Mouse (Mus musculus): Measurements from ENCODE around the gene Drd1. TPM values are rescaled to one million over a fixed set of nuclear protein-coding genes. Genes with fewer than 3 reads are reported as not detected.

The Drd1 gene
- polyA plus RNA-seq, 1 experiment from 2014 or later, result 1.7 TPM

DNA sequence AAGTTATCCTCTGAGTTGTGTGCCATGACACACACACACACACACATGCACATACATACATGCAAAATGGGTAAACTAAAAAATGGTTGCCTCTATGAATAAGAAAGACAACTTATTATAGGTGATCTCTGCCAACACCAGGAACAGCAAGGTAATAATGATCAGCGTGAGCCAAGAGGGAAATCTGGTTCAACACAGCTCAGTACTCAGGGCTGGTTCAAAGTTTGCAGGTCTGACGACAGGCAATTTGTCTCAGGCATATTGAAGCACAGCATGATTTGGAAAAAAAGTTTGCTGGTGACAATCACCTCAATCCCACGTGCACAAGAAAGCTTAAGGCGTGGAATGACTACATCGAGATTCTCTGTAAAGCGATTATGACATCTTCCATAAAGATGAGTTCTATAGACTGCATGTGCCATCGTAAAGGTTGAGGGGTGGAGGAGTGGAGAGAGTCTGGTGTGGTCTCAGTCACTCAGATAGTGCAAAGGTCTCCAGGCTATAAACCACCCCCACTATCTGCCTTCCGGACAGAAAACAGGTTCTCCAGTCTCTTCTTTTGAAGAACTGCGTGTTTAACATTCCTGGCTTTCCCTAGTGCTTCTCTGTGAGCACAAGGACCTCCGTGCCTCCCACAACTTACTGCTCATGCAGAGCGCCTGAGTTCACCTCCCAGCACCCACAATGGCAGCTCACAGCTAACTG, 22.1 kb upstream of the Drd1 start:
- ATAC-seq (ENCODE audit: low FRiP score, low TSS enrichment), result no peak
- no peak overlapping the region for H3K27ac ChIP-seq (replicated peaks; ENCODE audit: low read depth, low read length)
- 88% methylated on average over 11 of the region's 11 CpGs for WGBS

GRCm38 (mm10) chr13:54076762-54077460, 21.4 kb upstream of the Drd1 start:
- H3K4me2 ChIP-seq (ENCODE audit: low read length), result no peak overlapping the region
- H3K36me3 ChIP-seq (ENCODE audit: control insufficient read depth, insufficient read depth, low read length), result no peaks in the 10 kb centered on the region
- H3K27me3 ChIP-seq (ENCODE audit: control insufficient read depth, insufficient read depth, low read length), result no peaks in the 10 kb centered on the region
- H3K9me3 ChIP-seq (ENCODE audit: control insufficient read depth, low read length), result no peaks in the 10 kb centered on the region
- ATAC-seq (ENCODE audit: low FRiP score, low TSS enrichment), result no peak
- H3K9ac ChIP-seq (replicated peaks; ENCODE audit: low read length), result no peak overlapping the region
- DNase-seq, result no peak
- no peak overlapping the region for H3K4me3 ChIP-seq (replicated peaks; ENCODE audit: low read depth, low read length)
- H3K4me1 ChIP-seq (ENCODE audit: control insufficient read depth, insufficient read depth, low read length), result peaks cover 8% of the 10 kb centered on the region
- H3K27ac ChIP-seq (replicated peaks; ENCODE audit: low read depth, low read length), result no peak overlapping the region
- WGBS, result 89% methylated on average over 11 of the region's 11 CpGs

More for the DNA sequence above, 22.1 kb upstream of the Drd1 start:
- no peak for DNase-seq
- no peak overlapping the region for H3K4me2 ChIP-seq (ENCODE audit: low read length)
- H3K36me3 ChIP-seq (ENCODE audit: control insufficient read depth, insufficient read depth, low read length), result no peaks in the 10 kb centered on the region
- H3K4me1 ChIP-seq (ENCODE audit: control insufficient read depth, insufficient read depth, low read length), result peaks cover 7% of the 10 kb centered on the region
- H3K27me3 ChIP-seq (ENCODE audit: control insufficient read depth, insufficient read depth, low read length), result no peaks in the 10 kb centered on the region
- H3K9ac ChIP-seq (replicated peaks; ENCODE audit: low read length), result no peak overlapping the region
- no peak overlapping the region for H3K4me3 ChIP-seq (replicated peaks; ENCODE audit: low read depth, low read length)
- H3K9me3 ChIP-seq (ENCODE audit: control insufficient read depth, low read length), result no peaks in the 10 kb centered on the region

DNA sequence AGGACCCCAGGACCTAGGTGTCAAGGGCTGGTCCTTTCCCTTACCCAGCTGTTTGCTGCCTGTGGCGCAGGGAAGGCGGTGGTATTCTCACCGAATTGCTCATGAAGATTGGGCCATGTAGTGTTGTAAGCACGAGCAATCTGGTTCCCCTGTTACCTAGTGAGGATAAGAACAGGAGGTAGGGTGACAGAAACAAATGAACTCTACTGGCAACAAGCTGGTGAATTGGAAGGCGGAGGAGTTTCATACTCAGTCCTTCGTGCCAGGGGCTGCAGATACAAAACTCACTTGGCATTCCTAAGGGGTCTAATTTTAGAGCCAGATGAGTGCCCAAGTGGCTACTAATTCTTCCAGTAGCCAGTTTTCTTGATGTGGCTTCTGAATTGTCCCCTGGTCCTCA, 20.5 kb upstream of the Drd1 start:
- no peaks in the 10 kb centered on the region for H3K36me3 ChIP-seq (ENCODE audit: control insufficient read depth, insufficient read depth, low read length)
- ATAC-seq (ENCODE audit: low FRiP score, low TSS enrichment) (no peak), DNase-seq (no peak)
- no peaks in the 10 kb centered on the region for H3K9me3 ChIP-seq (ENCODE audit: control insufficient read depth, low read length)
- H3K27me3 ChIP-seq (ENCODE audit: control insufficient read depth, insufficient read depth, low read length), result no peaks in the 10 kb centered on the region
- no peak overlapping the region for H3K4me3 ChIP-seq (replicated peaks; ENCODE audit: low read depth, low read length)
- H3K4me2 ChIP-seq (ENCODE audit: low read length), result no peak overlapping the region
- WGBS, result 98% methylated on average over 6 of the region's 6 CpGs
- no peak overlapping the region for H3K27ac ChIP-seq (replicated peaks; ENCODE audit: low read depth, low read length)
- no peak overlapping the region for H3K9ac ChIP-seq (replicated peaks; ENCODE audit: low read length)
- peaks cover 8% of the 10 kb centered on the region for H3K4me1 ChIP-seq (ENCODE audit: control insufficient read depth, insufficient read depth, low read length)

- ATAC-seq (ENCODE audit: low FRiP score, low TSS enrichment), result no peak
- 84% methylated on average over 2 of the region's 2 CpGs for WGBS
- no peaks in the 10 kb centered on the region for H3K9me3 ChIP-seq (ENCODE audit: control insufficient read depth, low read length)
Measured at GRCm38 (mm10) chr13:54075416-54075815, 19.9 kb upstream of the Drd1 start.

DNA sequence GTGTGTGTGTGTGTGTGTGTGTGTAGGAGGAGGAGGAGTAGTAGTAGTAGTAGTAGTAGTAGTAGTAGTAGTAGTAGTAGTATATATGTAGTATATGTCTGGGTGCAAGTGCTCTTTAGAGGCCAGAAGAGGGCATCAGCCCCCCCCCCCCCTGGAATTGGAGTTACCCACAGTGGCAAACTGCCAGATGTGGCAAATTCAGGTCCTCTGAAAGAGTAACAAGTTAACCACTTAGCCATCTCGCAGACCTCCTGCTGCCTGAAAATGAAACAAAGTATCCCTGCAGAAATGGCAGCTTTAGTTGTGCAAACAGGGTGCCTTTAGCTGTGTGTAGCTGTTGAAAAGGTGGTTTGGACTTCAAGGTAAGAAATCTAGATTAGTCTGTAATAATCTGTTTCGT, 18.0 kb upstream of the Drd1 start:
- H3K4me3 ChIP-seq (replicated peaks; ENCODE audit: low read depth, low read length), result no peak overlapping the region
- ATAC-seq (ENCODE audit: low FRiP score, low TSS enrichment), result no peak
- no peak overlapping the region for H3K4me2 ChIP-seq (ENCODE audit: low read length)
- no peak for DNase-seq
- H3K9ac ChIP-seq (replicated peaks; ENCODE audit: low read length), result no peak overlapping the region
- WGBS, result 75% methylated on average over 2 of the region's 2 CpGs
- peaks cover 8% of the 10 kb centered on the region for H3K4me1 ChIP-seq (ENCODE audit: control insufficient read depth, insufficient read depth, low read length)
- H3K9me3 ChIP-seq (ENCODE audit: control insufficient read depth, low read length), result no peaks in the 10 kb centered on the region
- no peaks in the 10 kb centered on the region for H3K36me3 ChIP-seq (ENCODE audit: control insufficient read depth, insufficient read depth, low read length)
- no peaks in the 10 kb centered on the region for H3K27me3 ChIP-seq (ENCODE audit: control insufficient read depth, insufficient read depth, low read length)
- no peak overlapping the region for H3K27ac ChIP-seq (replicated peaks; ENCODE audit: low read depth, low read length)

More at GRCm38 (mm10) chr13:54075416-54075815, 19.9 kb upstream of the Drd1 start:
- H3K27ac ChIP-seq (replicated peaks; ENCODE audit: low read depth, low read length), result no peak overlapping the region
- no peaks in the 10 kb centered on the region for H3K27me3 ChIP-seq (ENCODE audit: control insufficient read depth, insufficient read depth, low read length)
- DNase-seq, result no peak
- peaks cover 8% of the 10 kb centered on the region for H3K4me1 ChIP-seq (ENCODE audit: control insufficient read depth, insufficient read depth, low read length)
- H3K4me3 ChIP-seq (replicated peaks; ENCODE audit: low read depth, low read length), result no peak overlapping the region
- no peaks in the 10 kb centered on the region for H3K36me3 ChIP-seq (ENCODE audit: control insufficient read depth, insufficient read depth, low read length)
- H3K4me2 ChIP-seq (ENCODE audit: low read length), result no peak overlapping the region
- H3K9ac ChIP-seq (replicated peaks; ENCODE audit: low read length), result no peak overlapping the region

GRCm38 (mm10) chr13:54073066-54073465, 17.6 kb upstream of the Drd1 start:
- H3K4me2 ChIP-seq (ENCODE audit: low read length), result peak overlapping the region; percentile 65
- H3K36me3 ChIP-seq (ENCODE audit: control insufficient read depth, insufficient read depth, low read length), result no peaks in the 10 kb centered on the region
- no peak for DNase-seq
- H3K4me3 ChIP-seq (replicated peaks; ENCODE audit: low read depth, low read length), result peak overlapping the region; percentile 70; the same call in 1 of the 2 replicates
- no peaks in the 10 kb centered on the region for H3K27me3 ChIP-seq (ENCODE audit: control insufficient read depth, insufficient read depth, low read length)
- no peak overlapping the region for H3K9ac ChIP-seq (replicated peaks; ENCODE audit: low read length)
- peaks cover 8% of the 10 kb centered on the region for H3K4me1 ChIP-seq (ENCODE audit: control insufficient read depth, insufficient read depth, low read length)
- 67% methylated on average over 1 of the region's 1 CpGs for WGBS
- no peak overlapping the region for H3K27ac ChIP-seq (replicated peaks; ENCODE audit: low read depth, low read length)
- no peaks in the 10 kb centered on the region for H3K9me3 ChIP-seq (ENCODE audit: control insufficient read depth, low read length)
- no peak for ATAC-seq (ENCODE audit: low FRiP score, low TSS enrichment)

DNA sequence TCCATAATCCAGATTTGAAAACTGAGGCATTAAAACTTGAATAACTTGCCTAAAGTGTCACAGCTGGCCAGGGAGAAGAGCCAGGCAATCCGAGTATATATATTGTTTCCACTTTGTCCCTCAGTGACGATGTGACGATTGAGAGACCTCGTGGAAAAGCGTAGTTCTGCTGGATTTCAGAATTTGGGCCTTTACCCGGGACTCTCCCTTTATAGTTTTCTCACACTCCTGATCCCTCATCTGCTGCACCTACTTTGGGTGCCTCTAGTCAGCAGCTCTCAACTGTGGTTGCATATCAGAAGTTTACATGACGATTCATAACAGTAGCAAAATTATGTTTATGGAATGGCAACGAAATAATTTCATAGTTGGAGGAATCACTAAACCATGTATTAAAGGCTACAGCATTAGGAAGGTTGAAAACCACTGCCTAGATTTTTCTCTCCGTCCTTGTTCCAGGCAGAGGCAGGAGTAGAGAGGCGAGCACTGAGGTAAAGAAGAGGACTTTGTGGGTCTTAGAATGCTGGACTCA, 17.1 kb upstream of the Drd1 start:
- ATAC-seq (ENCODE audit: low FRiP score, low TSS enrichment), result no peak

DNA sequence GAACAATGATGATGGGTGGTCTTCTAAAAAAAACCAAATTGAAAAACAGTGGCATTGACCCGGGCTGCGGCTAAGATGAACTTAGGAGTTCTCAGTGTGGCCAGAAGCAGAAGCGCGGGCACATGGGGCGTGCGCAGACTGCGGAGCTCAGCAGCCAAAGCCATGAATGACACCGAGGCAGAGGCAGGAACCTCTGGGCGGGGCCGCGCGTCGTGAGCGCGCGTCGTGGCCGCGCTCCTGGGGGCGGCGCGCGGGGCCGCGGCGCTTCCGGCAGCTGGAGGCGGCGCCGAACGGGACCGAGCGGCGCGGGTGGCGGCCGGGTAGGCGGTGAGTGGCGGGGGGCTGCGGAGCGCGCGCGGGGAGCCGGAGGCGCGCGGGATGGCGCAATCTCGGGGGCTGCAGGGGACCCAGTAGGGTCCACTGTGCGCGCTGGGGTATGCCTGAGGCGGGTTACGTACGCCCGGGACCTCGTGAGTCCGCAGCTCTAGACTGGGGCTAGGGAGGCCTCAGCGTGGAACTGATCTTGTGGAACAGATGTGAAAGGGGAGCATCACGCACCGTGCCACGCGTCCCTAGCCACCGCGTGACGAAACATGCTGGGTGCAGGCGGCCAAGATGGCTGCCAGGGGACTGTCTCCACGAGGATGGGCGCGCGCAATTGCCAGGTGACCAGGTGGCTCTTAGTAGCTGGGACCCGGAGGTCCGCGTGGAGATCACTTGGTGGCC, 16.3 kb upstream of the Drd1 start, which contains the start of gene Sfxn1:
Gene Sfxn1, plus strand, starts transcription at position 264 of the 726 bp plus-strand sequence.
- Histone ChIP-seq H3K9me3 (ENCODE audit: control insufficient read depth, low read length) (no peaks in the 10 kb centered on the region), H3K36me3 (ENCODE audit: control insufficient read depth, insufficient read depth, low read length) (no peaks in the 10 kb centered on the region), H3K9ac (replicated peaks; ENCODE audit: low read length) (peak within 1 kb of the TSS; percentile 88), H3K4me3 (replicated peaks; ENCODE audit: low read depth, low read length) (peak within 1 kb of the TSS; percentile 70), H3K4me1 (ENCODE audit: control insufficient read depth, insufficient read depth, low read length) (peaks cover 8% of the 10 kb centered on the region), H3K27me3 (ENCODE audit: control insufficient read depth, insufficient read depth, low read length) (no peaks in the 10 kb centered on the region), H3K27ac (replicated peaks; ENCODE audit: low read depth, low read length) (peak within 1 kb of the TSS; percentile 84), H3K4me2 (ENCODE audit: low read length) (peak within 1 kb of the TSS; percentile 65)
- WGBS, result under 1% methylated on average over 68 of the region's 74 CpGs
- DNase-seq, result peak; percentile 89
- peak; percentile 86 for ATAC-seq (ENCODE audit: low FRiP score, low TSS enrichment)

More for the DNA sequence above, 17.1 kb upstream of the Drd1 start:
- peak overlapping the region; percentile 70 for H3K4me3 ChIP-seq (replicated peaks; ENCODE audit: low read depth, low read length)
- no peak for DNase-seq
- peak overlapping the region; percentile 65 for H3K4me2 ChIP-seq (ENCODE audit: low read length)
- no peak overlapping the region for H3K27ac ChIP-seq (replicated peaks; ENCODE audit: low read depth, low read length)
- WGBS, result 43% methylated on average over 10 of the region's 10 CpGs
- H3K4me1 ChIP-seq (ENCODE audit: control insufficient read depth, insufficient read depth, low read length), result peaks cover 8% of the 10 kb centered on the region
- peak overlapping the region; percentile 88 for H3K9ac ChIP-seq (replicated peaks; ENCODE audit: low read length)
- no peaks in the 10 kb centered on the region for H3K9me3 ChIP-seq (ENCODE audit: control insufficient read depth, low read length)
- H3K27me3 ChIP-seq (ENCODE audit: control insufficient read depth, insufficient read depth, low read length), result no peaks in the 10 kb centered on the region
- no peaks in the 10 kb centered on the region for H3K36me3 ChIP-seq (ENCODE audit: control insufficient read depth, insufficient read depth, low read length)
